Mouse (Mus musculus) small intestine, adult 2 months (tissue): ENCODE results near the gene Ttpal. TPM values are rescaled to one million over a fixed set of nuclear protein-coding genes. Genes with fewer than 3 reads are reported as not detected.

ENCODE experiments used
- H3K27ac ChIP-seq: fragments of 200-500 bp; 2 replicates; pipeline ENCODE4 v1.5.1; 2012; ENCODE audit warnings: low read depth, low read length, control low read depth, inconsistent platforms; ENCODE audit not compliant: insufficient read depth
- H3K27me3 ChIP-seq: fragments of 200-500 bp; 2 replicates; pipeline ENCODE4 v1.6.1; 2012; ENCODE audit warnings: mild to moderate bottlenecking, moderate library complexity, low read length, inconsistent platforms; ENCODE audit not compliant: control insufficient read depth, insufficient read depth
- H3K36me3 ChIP-seq: fragments of 200-500 bp; 2 replicates; pipeline ENCODE4 v1.6.1; 2012; ENCODE audit warnings: mild to moderate bottlenecking, low read length, control low read depth, inconsistent platforms; ENCODE audit not compliant: control insufficient read depth, insufficient read depth
- H3K4me1 ChIP-seq: fragments of 200-500 bp; 2 replicates; pipeline ENCODE4 v1.6.1; 2012; ENCODE audit warnings: low read length, inconsistent platforms, mixed read lengths; ENCODE audit not compliant: control insufficient read depth, insufficient read depth, insufficient read length
- H3K4me3 ChIP-seq: fragments of 200-500 bp; 2 replicates; pipeline ENCODE4 v1.5.1; 2012; ENCODE audit warnings: low read depth, mild to moderate bottlenecking, control low read depth, inconsistent platforms, low read length, moderate library complexity
- CTCF ChIP-seq: fragments of 200-500 bp; IDR thresholded peaks from 2 replicates; pipeline ENCODE4 v1.5.1; 2012; ENCODE audit warnings: low read depth, mild to moderate bottlenecking, control low read depth, inconsistent platforms, low read length, moderate library complexity, mixed read lengths; ENCODE audit not compliant: insufficient replicate concordance, insufficient read length; ENCODE audit errors: extremely low read depth
- POLR2A ChIP-seq: fragments of 200-500 bp; IDR thresholded peaks from 2 replicates; pipeline ENCODE4 v1.6.1; 2012; ENCODE audit warnings: low read depth, mild to moderate bottlenecking, control low read depth, inconsistent platforms, low read length, moderate library complexity
- WGBS: fragments of 180-500 bp; shearing (Covaris S2); methylation state at CpG from one replicate; pipeline ENCODE4 v1.1.7; 2018; 5-methylcytosine and 5-hydroxymethylcytosine counted together
- polyA plus RNA-seq: library from polyadenylated mRNA; depleted of rRNA; stranded (reverse); fragments of >200 nt; gene quantifications from 2 replicates; pipeline ENCODE4 v1.2.3, GENCODE M21; 2012

The Ttpal gene
- polyA plus RNA-seq, 1 experiment = 16.0 TPM

- TF ChIP-seq CTCF (no peak), POLR2A (no peak)
- Histone ChIP-seq H3K36me3 (no peaks in the 10 kb centered on the region), H3K27ac (no peak overlapping the region), H3K4me1 (peaks cover 28% of the 10 kb centered on the region), H3K27me3 (no peaks in the 10 kb centered on the region), H3K4me3 (no peak overlapping the region)
- 91% methylated on average over 2 of the region's 2 CpGs for WGBS
Observed at GRCm38 (mm10) chr2:163657486-163657885, 55.4 kb downstream of the Ttpal start.

- H3K4me3 ChIP-seq = peak within 1 kb of the TSS; percentile 99
- peak within 1 kb of the TSS; percentile 99 for H3K27ac ChIP-seq
- TF ChIP-seq CTCF (peak; percentile 18; the same call in 1 of the 2 replicates), POLR2A (peak; percentile 17; the same call in 1 of the 2 replicates)
- H3K36me3 ChIP-seq = no peaks in the 10 kb centered on the region
- WGBS = 1% methylated on average over 71 of the region's 71 CpGs
- H3K4me1 ChIP-seq = peaks cover 28% of the 10 kb centered on the region
- no peaks in the 10 kb centered on the region for H3K27me3 ChIP-seq
Observed at GRCm38 (mm10) chr2:163657975-163658886, 56.1 kb downstream of the Ttpal start, which contains the start of gene Pkig. Pkig (plus strand) TSS chr2:163658386.

GRCm38 (mm10) chr2:163658941-163659340 lies 56.8 kb downstream of the Ttpal start:
- TF ChIP-seq POLR2A (no peak), CTCF (no peak)
- peaks cover 28% of the 10 kb centered on the region for H3K4me1 ChIP-seq
- no peaks in the 10 kb centered on the region for H3K27me3 ChIP-seq
- 0 out of 2 replicates have a peak, but pooled peaks cover under 1% of the 10 kb centered on the region for H3K36me3 ChIP-seq
- H3K4me3 ChIP-seq = peak overlapping the region; percentile 99
- peak overlapping the region; percentile 99 for H3K27ac ChIP-seq
- WGBS = 2% methylated on average over 8 of the region's 8 CpGs

GRCm38 (mm10) chr2:163659431-163659830 lies 57.3 kb downstream of the Ttpal start:
- Histone ChIP-seq H3K36me3 (0 out of 2 replicates have a peak, but pooled peaks cover 1% of the 10 kb centered on the region), H3K4me1 (peaks cover 33% of the 10 kb centered on the region), H3K27ac (peak overlapping the region; percentile 99), H3K27me3 (no peaks in the 10 kb centered on the region), H3K4me3 (peak overlapping the region; percentile 41)
- TF ChIP-seq POLR2A (no peak), CTCF (no peak)
- WGBS = 59% methylated on average over 12 of the region's 12 CpGs

DNA sequence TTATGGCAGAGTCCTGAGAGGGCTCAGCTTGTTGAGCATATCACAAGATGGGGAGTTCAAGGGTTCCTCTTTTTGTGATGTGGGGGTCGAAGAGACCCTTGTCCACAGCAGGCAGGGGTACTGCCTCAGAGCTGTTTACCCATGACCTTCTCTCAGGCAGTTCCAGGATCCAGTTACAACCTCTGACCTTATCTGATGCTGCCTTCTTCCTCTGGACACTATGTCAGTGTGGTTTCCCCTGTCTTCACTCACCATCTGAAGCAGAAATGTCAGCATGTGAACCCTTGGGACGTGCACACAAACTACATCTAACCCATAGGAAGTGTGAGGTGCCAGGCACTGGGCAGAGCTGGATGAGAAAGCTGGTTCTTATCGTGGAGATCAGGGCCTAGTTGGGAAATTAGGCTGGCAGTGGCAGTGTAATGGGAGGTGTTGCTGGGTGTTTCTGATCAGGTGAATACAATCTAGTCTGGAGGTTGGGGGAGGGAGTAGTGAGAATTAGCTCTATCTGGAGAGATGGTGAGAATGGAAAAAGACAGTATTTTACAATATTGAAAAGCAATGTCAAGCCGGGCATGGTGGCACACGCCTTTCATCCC lies 58.1 kb downstream of the Ttpal start:
- Histone ChIP-seq H3K27me3 (no peaks in the 10 kb centered on the region), H3K4me3 (no peak overlapping the region), H3K36me3 (0 out of 2 replicates have a peak, but pooled peaks cover 1% of the 10 kb centered on the region), H3K4me1 (peaks cover 34% of the 10 kb centered on the region), H3K27ac (peak overlapping the region; percentile 99)
- TF ChIP-seq POLR2A (no peak), CTCF (no peak)
- 48% methylated on average over 5 of the region's 5 CpGs for WGBS

GRCm38 (mm10) chr2:163661371-163661850 lies 59.3 kb downstream of the Ttpal start:
- Histone ChIP-seq H3K36me3 (0 out of 2 replicates have a peak, but pooled peaks cover 1% of the 10 kb centered on the region), H3K27ac (peak overlapping the region; percentile 99), H3K4me1 (peaks cover 34% of the 10 kb centered on the region), H3K4me3 (0 out of 2 replicates have a peak overlapping the region, but pooled peaks have one; percentile 7), H3K27me3 (no peaks in the 10 kb centered on the region)
- WGBS = 33% methylated on average over 6 of the region's 6 CpGs
- TF ChIP-seq POLR2A (no peak), CTCF (no peak)

DNA sequence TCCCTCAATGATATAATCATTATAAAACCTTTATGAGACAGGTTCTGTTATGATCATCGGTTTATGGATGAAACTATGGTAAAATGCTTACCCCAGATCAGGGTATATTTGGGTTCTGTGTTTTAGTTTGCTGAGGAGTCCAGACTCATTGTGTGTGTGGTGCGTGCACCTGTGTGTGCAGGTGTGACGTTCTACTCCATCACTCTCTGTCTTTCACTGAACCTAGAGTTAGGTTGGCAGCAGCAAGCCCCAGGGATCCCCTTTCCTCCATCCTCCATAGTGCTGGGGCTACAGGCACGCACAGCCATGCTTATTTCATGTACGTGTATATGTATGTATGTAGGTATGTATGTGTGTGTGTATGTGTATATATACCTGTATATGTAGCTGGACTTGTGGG lies 60.0 kb downstream of the Ttpal start:
- H3K4me1 ChIP-seq = peaks cover 36% of the 10 kb centered on the region
- TF ChIP-seq POLR2A = no peak
- TF ChIP-seq CTCF = no peak
- H3K27ac ChIP-seq = peak overlapping the region; percentile 44
- WGBS = 78% methylated on average over 5 of the region's 5 CpGs
- no peak overlapping the region for H3K4me3 ChIP-seq
- H3K27me3 ChIP-seq = no peaks in the 10 kb centered on the region
- 0 out of 2 replicates have a peak, but pooled peaks cover 1% of the 10 kb centered on the region for H3K36me3 ChIP-seq
